Mouse (Mus musculus) adrenal gland, adult 8-10 months (tissue): ENCODE measurements around the gene Uvrag. TPM values are rescaled to one million over a fixed set of nuclear protein-coding genes. Genes with fewer than 3 reads are reported as not detected.
A peak's percentile ranks its signal among the peaks of the same experiment; 100 is the strongest.

ENCODE experiments used
- DNase-seq: peaks from one replicate; pipeline ENCODE4 v3.0.0; 2022
- total RNA-seq, 4 experiments: library from RNA; stranded (reverse); gene quantifications; 2 replicates each; pipeline ENCODE4 v1.2.4; 2022

Uvrag gene
- total RNA-seq = 10 to 100 TPM; 32.5 to 46.9 (median 40.3) TPM

DNA sequence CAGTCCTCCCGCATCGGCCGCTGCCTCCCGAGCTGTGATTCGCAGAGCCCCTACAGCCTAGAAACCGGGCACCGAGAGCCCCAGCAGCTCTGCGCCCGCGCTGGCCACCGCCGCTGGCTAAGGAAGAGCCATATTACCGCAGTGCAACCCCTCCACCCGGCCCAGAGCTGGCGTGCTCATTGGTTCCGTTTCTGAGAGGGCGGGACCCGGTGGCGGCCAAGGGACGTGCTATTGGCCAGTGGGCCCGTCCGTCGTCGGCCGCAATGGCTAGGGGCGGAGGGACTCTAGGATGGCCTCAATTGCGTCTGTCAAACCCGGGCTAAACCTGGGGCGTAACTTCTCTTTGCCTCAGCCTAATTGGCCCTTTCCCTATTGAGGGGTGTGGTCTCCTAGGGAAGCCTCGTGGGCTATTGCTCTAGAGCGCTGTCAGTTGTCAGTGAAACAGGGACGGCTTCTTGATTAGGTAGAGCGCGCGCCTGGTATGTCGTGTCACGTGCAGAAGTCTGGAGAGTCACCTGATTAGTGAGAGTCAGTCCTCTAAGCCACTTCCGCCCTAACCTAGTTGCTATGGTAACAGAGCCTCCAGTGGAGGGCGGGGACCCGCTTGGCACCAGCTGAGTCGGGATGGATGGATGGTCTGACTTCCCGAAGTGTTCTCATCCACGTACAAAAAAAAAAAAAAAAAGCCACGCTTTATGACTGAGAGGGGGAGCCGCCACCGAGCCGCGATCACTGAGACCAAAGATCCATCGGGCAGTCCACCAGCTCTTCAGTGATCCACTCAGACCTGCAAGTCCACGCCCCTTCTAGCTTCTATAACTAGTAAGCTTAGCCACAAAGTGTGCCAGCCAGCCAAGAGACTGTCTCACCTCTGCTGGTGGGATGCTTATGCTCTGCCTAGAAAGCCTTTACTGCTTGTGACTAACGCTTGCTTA is at the start of gene Uvrag:
Uvrag (minus strand) TSS at position 158 of the 935 bp plus-strand sequence.
- peak; percentile 99 for DNase-seq

DNA sequence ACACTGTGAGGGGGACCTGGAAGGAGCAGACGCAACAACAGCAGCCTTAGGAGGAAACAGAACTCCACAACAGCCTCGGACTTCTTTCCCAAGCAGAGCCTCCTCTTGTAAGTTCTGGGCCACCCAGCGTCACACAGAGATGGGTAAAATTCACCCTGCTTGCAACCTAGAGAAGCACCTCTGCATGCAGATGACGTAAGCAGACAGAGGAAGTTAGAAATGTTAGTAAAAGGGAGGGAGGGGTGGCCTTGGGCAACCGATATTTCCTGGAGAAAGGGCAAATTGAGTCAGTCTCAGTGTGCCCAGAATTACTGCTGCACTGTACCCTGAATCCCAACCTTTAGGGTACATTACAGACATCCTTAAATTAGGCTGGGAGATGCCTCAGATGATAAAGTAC is 48.9 kb upstream of the Uvrag start:
- DNase-seq = no peak

DNA sequence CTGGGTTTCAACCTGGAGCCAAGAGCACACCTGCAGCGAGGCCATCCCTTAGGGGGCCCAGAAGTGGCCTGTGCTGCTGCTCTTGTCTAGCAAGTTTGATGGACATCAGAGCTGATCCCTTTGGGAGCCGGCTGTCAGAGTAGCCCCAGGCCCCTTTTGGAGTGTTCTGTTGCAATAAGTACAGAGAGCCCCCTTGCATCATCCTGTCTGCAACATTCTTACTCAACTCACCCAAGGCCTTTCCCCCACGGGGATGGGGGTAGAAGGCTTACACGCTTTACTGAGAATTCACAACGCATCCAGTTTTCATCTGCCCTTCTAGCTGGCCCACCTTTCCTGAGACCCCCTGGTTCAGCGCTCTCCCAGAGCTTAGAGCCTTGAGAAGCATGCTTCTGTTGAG is 47.7 kb upstream of the Uvrag start:
- peak; percentile 53 for DNase-seq

DNA sequence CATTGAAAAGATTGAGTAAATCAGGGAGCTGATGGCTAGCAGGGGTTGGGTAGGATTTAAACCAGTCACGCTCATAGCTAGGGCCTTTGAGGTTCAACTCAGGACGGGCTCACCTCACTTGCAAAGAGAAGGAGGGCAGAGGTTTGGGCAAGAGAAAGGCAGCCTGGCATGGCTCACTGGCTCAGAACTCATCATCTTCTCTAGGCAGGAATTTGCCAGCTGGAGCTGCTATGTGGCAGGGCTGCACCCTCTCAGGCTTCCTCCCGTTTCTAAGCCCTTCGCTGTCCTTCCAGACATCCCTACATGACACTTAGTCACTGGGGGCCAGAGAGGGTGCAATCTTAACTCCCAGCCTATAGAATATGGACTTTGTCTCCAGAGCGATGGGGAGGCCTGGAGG is 46.5 kb upstream of the Uvrag start:
- DNase-seq = no peak

DNA sequence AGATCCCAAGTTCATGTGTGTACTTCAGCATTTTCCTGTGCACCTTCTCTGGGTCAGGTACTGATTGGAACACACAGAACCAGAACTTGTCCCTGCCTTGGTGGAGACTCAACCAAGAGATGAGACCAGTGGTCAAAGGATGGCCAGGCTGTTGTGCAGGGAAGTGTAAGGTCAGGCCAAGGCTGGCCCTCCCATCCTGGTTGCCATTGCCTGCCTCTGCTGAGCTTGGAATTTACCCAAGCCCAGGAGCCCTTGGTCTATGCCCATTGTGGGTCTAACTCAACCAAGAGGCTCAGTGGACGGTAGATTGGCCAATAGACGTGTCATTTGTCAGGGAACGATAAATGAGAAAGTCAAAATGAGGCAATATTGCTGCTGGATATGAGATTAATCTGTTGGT is 44.5 kb upstream of the Uvrag start:
- no peak for DNase-seq

DNA sequence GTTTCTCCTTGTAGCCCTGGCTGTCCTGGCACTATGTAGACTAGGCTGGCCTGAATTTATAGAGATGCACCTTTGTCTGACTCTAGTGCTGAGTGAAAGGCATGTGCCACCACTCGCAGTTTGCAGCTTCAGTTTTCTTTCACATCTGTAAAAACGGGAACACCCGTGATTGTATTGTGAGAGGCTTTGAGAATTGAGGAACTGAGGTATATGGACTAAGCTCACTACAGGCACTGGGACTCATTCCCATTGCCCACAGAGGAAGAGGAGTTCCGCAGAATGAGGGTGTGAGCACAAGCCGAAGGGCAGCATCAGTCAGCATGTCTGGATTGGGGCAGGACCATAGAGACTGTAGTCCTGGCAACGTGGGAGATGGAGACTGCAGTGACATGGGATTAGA is 42.8 kb upstream of the Uvrag start:
- no peak for DNase-seq

DNA sequence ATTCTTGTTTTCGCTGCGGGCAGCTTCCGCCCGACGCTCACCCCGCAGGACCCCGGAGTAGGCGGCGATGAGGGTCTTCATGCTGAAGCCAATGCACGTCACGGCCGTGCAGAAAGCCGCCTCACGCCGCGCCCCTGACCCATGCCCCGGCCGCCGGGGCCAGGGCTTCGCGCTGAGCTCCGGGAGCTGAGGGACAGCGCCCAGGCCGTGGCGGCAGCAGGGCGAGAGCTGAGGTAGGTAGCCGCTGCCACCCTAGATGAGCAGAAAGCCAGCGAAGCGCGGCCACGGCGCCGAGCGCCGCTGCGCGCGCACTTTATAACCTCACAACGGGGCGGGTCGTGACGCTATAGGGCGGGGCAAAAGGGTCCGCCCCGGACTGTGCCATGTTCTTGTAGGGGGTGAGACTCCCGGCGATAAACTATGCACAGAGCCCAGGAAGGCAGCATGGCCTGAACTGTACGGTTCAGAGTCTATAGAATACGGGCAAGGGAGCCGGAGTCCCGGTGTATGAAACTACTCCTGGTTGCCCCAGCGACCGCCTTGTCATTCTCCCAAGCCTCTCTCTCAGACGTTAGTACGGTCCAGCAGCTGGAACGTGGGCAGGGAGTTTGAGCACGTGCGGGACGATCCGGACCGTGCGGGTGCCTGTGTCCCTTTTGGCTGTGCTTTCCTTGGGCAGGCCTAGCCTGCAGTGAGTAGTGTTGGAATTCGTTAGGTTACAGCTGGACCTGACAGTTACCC is 41.7 kb upstream of the Uvrag start, which contains the start of gene Dgat2:
Dgat2 (minus strand) TSS at position 288 of the 741 bp plus-strand sequence.
- DNase-seq = peak; percentile 90

DNA sequence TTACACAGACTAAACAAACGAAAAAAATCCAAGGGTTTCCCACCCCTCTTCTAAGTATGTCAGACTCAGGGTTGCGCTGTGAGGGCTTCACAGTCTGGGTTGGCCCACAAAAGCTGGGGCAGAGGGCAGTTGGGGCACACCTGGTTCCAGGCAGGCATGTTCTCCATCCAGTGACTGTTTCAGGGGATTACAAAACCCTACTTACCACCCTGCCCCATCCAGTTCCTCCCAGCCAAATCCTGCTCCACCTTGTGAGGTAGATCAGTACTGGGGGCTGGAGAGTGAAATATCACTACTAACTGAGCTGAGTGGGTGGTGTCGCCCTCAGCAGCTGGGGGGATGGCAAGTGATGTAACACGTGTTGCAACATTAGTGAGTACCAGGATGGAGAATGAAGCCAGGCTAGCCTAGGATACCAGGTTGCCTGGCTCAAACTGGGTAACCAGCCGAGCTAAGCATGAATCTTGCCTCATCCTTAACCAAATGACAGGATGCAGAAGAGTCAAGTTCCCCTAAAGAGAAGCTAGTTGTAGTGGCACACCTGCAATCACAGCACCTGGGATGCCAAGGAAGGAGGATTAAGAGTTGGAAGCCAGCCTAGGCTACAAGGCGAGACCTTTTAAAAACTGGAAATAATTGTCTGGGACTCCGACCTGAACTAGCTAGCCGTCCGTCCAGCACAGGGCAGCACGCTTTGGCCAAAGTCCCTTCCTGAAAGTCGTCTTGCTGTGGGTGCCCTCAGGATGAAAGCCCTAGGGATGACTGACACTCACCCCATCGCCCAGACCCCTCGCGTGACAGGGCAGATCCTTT is 40.9 kb upstream of the Uvrag start:
- no peak for DNase-seq

DNA sequence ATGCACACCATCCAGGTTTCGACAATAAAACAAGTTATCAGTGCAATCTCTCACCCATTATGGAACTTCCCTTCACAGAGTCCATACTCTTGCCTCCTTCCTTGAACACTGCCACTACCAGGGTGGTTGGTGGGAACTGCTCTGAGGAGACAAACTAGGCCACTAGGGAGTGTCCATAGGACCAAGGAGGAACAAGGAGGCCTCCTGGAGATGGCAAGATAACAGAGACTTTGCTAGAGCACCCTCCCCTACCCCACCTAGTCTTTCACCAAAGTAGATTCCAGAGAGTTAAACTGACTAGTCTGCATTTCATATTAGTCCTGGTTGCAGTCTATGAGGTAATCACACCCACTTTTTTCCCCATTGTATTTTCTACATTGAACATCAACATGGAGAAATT is 39.2 kb upstream of the Uvrag start:
- DNase-seq = no peak

DNA sequence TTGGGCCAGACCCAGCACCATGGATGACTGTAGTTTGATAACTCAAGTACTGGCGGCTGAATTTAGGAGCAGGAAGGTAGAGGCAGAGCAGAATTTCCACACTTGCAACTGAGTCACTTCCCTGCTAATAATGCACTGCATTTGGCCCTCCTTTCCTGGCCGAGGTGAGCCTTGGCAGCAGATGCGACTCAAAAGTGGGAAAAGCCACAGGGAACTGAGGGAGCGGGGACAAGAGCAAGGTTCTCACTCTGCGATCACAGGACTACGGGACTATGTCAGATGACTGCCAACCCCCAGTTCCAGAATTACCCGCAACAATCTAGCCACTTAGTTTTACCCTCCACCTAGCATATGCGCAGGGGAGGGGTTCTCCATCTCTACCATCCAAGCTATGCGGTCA is 38.3 kb upstream of the Uvrag start:
- DNase-seq = no peak

DNA sequence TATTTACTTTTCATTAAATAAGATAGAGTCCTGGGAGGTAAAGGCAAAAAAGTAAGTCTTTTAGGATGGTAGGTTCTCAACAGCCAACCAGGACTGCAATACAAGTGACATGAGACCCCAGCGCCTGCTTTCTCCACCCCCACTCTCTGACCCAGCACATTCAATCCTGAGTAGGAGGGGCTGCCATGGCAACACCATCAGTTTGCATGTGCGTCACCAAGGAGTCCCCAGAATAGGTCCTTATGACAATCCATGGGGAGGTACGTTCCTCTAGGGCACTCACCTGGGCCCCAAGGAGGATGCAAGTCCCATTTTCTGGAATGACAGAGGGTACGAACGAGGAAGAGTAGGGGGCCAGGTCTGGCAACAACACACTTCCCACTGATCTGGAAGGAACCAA is 36.4 kb upstream of the Uvrag start:
- DNase-seq = no peak

DNA sequence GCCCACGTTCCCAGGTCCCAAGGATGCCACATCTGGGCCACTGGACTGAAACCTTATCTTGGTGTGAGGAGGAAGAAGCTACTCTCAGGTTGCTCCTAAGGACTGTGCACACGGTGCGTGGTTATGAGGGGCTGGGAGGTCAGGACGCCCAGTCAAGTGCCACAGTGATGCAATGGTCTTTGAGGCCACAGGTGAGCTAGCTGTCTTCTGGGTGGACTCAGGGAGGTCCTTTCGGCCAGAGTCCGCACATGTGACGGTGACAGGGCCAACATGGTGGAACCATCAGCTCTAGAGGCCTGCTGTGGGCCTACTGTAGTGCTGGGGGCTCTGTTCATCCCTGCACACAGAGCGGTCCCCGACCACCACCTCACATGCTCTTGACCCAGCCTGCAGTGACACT is 34.7 kb upstream of the Uvrag start:
- no peak for DNase-seq

DNA sequence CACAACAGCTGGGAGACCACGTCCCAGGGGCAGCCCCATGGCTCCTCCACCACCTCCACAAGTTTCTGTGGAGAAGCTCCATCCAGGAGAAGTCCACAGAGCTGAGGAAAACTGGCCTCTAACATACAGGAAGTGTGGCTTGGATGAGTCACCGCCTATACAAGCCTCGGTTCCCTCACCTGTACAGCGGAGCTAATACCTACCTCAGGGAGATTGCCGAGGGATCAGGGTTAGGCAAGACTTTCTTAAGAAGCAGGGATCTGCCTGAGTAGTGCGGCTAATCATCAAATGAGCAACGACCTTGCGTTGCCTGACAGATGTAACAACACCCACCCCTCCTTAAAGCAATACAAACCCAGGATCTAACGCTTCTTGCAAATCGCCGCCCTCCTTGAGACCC is 34.2 kb upstream of the Uvrag start:
- DNase-seq = no peak

DNA sequence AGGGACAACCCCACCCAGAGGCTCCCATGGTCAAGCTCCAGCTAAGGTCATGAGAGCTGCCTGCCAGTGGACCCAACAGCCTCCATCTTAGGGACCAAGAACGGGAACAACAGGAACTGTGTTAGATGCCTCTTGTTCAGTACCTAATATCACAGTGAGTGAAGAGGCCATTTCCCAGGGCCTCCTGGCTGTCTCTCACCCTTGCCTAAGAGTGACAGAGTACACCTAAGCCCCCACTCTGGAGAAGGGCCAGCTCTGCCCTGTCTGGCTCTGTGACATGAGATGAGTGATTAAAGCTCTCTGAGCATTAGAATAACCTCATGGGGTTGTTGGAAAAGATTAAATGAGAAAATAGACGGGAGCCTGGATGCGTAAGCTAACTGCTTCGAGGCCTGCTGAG is 33.1 kb upstream of the Uvrag start:
- no peak for DNase-seq

DNA sequence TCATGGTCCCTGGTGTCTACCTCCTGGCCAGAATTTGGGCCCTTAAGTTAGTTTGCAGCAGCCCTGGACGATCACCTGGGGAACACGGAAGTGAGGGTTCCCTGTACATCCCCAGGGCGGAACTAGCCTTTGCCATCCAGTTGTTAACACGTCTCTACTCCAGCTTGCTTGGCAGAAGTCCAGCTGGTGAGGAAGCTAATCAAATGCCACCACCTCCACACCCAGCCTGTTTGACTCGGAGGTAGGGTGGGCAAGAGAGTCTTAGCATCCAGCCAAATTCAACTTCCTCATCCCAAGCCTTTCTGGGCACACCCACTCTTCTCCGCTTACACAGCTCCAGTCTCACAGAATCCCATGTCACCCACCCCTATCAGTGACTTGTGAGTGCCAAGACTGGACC is 32.0 kb upstream of the Uvrag start:
- no peak for DNase-seq

DNA sequence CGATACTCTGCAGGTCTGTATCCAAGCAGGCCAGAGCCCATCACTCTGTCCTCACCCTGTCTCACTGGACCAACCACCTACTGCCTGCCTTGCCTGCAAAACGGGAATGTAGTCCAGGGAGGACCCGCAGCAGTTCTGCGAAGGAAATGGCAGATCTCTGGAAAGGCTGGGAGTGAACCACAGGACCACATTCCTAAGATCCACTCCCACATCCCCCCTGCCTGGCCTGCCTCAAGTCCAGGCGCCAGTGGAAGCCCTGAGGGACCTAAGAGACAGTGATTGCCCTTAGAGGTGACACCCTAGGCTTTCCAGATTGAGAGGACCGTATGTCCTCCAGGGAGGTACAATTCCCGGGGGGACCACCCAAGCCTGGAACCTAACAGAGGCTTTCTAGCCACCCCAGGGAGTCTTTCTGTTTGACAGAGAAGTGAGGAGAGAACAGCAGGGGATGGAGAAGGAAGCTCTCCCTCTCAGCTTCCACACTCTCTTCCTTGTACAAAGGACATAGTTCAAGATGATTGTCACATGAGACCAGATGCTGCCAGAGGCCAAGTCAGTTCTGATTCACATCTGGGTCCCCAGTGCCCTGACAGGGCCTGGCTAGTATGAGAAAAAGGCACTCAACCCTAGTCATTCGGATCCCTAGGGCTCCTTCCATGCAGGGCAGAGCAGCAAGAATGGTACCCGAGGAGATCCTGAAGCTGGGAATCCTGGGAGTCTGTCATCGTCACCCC is 31.0 kb upstream of the Uvrag start:
- no peak for DNase-seq

DNA sequence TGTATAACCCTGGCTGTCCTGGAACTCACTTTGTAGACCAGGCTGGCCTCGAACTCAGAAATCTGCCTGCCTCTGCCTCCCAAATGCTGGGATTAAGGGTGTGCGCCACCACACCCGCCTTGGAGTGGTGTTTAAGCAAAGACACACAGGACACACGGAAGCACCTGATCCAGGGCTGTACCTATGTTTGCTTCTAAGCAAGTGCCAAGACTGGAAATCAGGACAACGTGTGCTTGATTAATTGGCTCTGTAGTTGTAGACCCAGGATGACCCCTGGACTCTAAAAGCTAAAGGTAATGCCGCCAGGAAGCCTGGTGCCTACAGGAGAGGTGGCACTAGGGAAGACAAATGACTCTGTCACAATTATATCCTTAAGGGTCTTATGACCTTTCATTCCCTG is 29.6 kb upstream of the Uvrag start:
- no peak for DNase-seq

DNA sequence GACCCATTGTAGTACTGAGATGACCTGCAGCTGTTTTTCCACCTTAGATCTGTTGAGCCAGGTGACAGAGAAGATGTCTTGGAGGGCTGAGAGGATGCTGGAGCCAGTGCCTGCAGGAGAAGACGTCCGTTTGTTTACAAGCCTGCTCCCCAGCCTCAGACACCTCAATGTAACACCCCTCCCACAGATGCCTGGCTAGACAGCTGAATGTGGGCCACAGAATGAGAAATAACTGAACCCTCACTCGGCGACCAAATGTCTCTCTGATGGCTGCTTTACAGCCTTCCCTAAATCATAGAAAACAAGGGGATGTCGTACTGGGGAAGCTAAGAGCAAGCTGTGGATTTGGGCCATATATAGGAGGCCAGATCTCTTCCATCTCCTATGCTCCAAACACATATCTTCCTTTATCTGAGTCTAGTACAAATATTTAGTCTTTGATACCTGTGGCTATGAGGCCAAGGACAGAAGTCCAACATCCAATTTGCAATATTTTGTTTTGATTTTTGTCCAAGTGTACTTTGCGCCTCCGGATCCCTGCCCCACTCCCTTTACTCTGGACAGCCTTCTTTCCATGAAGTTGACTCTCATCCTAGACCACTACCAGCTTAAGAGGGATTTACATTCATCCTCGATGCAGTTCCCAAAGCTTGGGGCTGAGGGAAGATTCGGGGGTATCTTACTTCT is 28.9 kb upstream of the Uvrag start:
- no peak for DNase-seq

DNA sequence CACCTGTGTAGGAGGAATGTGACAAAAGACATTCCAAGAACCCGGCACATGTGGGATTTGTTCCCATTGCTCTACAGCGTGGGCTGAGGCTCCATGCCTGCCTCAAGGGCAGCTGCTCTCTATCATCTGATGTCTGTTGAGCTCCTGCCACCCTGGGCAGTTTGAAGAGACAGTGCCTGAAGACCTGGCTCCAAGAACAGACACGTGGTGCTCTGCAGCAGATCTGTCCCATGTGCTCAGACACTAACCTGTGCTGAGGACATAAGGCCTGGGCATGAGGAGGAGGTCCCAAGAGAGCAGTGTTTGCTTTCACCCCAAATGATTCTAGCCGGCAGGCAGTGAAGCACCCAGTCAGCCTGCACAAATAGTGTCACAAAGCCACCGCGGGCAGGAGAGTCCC is 27.8 kb upstream of the Uvrag start:
- no peak for DNase-seq

DNA sequence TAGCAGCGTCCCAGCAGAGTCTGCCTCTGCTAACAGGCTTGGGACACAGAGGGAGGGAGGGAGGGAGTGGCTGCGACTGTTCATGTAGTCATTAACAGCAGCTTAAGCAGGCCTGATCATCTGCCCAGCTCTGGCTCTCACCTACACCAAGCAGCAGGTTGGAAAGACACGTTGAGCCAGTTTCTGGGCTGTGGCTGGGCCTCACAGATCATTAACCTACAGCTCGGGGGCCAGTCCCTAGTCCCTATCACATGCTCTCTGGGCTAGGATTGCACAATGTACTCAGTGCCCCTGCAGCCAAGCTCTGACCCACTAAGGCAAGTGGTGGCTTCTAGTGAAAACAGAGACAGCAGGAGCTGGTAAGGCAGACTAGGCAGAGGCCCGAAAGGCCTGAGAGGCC is 27.0 kb upstream of the Uvrag start:
- DNase-seq = no peak

DNA sequence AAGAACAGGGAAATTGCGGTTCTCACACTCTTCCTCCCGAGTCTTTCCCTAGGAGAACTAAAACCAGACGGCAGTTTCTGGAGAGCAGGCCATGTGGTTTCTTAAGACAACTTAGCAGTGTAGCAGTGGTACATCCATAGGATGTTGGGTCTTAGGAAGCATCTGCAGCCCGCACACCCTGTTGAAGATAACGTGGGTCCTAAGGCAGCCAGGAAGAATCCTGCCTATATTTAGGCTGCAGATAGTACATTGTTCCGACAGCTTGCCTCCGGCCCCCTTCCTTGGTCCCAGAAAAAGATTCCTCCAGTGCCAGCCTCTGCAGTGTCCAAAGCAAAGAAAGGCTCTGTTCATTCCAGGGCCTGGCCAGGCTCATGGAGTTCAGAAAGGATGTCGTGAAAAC is 25.2 kb upstream of the Uvrag start:
- DNase-seq = no peak
